Mouse (Mus musculus): ENCODE results near the gene Pak1. TPM values are rescaled to one million over a fixed set of nuclear protein-coding genes. Genes with fewer than 3 reads are reported as not detected.

Gene Pak1
- polyA plus RNA-seq, 1 experiment, result 3.1 TPM

DNA sequence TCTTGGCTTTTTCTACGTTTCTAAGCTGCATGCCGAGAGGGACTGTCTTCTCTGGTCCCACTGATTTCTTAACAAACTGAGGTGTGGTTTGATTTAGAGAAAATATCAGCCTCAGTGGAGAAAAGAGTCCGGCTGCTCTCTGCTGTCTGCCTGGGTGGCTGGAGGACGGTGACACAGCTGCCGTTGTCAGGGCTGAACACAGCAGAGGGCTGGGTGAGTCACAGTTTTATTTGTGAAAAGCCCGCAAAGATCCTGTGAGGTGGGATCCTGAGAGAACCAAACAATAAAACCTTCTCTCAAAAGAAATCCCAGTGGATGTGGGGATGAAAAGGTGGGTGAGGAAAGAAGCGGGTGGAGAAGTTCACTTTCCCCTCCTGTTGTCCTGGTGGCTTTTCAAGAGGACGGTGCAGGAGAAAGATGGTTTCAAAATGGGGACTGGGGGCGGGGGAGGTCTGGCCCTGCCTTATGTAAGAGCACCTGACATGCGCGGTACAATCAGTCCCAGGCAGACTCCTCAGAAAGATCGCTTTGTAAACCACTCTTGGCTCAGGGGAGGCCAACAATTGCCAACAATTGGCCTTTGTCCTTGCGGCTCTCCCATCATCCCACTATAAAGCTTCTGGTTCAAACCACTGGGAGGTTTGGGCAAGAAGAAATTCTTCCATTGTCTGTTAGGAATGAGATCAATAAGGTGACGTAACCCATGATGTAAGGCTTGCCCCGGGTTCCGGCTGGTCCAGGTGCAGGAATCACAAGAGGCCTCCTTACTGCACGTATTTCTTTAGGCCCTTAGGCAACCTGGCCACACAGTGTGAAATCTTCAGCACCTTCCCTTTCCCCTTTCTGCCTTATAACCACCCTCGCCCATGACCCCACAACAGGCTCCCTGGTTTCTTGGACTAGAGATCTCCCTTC is 31.1 kb upstream of the Pak1 start:
- TF ChIP-seq GATA1 (IDR thresholded peaks at IDR 0.05; ENCODE audit: borderline replicate concordance, low read length) (no peak), FLI1 (IDR thresholded peaks at IDR 0.05; ENCODE audit: low read length) (no peak)
- Histone ChIP-seq H3K9me3 (0 out of 2 replicates have a peak, but pooled peaks cover 6% of the 10 kb centered on the region), H3K36me3 (replicated peaks; ENCODE audit: low read length) (no peaks in the 10 kb centered on the region)

DNA sequence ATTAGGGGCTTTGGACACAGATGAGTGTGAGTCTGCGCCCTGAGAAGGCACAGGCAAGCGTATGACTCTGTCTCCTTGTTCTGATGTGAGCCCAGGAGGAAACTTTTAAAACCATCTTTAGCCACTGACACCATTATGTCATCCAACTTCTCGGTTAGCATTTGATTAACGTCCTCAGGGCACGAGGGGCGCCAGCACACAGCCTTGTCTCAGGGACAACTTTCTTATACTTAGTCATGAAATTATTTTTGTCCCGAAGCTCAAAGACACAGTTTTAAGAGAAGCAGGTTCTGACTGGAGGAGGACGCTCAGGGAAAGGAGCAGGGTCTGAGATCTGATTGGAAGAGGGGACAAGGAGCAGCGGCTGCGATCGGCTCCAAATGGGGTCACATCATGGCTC is 23.8 kb upstream of the Pak1 start:
- Histone ChIP-seq H3K9me3 (no peaks in the 10 kb centered on the region), H3K27me3 (replicated peaks) (no peaks in the 10 kb centered on the region), H3K4me1 (peaks cover 30% of the 10 kb centered on the region), H3K36me3 (replicated peaks; ENCODE audit: low read length) (no peaks in the 10 kb centered on the region), H3K4me3 (replicated peaks) (no peak overlapping the region)
- no peak for TF ChIP-seq GATA1 (IDR thresholded peaks at IDR 0.05; ENCODE audit: borderline replicate concordance, low read length)
- TF ChIP-seq FLI1 (IDR thresholded peaks at IDR 0.05; ENCODE audit: low read length), result no peak

More for the DNA sequence above, 31.1 kb upstream of the Pak1 start:
- Histone ChIP-seq H3K4me1 (peaks cover 4% of the 10 kb centered on the region), H3K4me3 (replicated peaks) (no peak overlapping the region), H3K27me3 (replicated peaks) (peaks cover 3% of the 10 kb centered on the region)

DNA sequence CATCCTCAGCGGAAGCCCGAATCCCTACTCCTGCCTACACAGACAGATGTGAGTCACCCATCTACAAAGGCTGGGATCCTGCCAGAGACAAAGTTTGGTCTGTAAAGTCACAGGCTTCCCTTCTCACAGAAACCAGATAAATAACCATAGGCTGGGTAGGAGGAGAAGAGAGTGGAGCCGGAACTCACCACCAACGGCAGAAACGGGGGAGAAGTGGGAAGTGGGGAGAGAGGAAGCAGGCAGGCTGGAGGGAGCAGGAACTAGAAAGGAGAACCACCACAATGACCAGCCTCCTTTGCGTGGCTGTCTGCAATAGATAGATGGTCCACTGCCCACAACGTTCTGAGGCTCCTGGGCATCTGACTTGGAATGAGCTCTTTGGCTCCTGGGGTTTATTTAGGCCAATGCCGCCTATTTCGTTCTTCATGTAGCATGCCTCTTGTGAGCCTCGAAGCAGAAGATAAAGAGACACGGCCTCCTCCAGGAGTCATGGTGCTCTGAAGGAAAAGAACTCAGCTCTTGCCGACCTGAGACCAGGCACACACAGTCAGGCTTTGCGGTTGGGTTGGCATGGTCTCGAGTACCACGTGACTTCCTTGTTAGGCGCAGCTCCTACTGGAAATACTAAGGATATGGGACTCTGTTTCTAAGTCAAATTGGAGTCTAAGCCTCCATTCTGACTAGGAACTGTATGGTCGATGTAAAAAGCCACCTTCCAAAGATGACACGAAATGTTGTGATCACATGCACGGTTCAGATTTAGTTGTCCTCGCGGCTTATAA is 23.0 kb upstream of the Pak1 start:
- H3K27me3 ChIP-seq (replicated peaks), result no peaks in the 10 kb centered on the region
- no peaks in the 10 kb centered on the region for H3K36me3 ChIP-seq (replicated peaks; ENCODE audit: low read length)
- no peak for TF ChIP-seq FLI1 (IDR thresholded peaks at IDR 0.05; ENCODE audit: low read length)
- TF ChIP-seq GATA1 (IDR thresholded peaks at IDR 0.05; ENCODE audit: borderline replicate concordance, low read length), result no peak
- H3K4me1 ChIP-seq, result peaks cover 31% of the 10 kb centered on the region
- H3K4me3 ChIP-seq (replicated peaks), result peak overlapping the region; percentile 73
- H3K9me3 ChIP-seq, result no peaks in the 10 kb centered on the region

DNA sequence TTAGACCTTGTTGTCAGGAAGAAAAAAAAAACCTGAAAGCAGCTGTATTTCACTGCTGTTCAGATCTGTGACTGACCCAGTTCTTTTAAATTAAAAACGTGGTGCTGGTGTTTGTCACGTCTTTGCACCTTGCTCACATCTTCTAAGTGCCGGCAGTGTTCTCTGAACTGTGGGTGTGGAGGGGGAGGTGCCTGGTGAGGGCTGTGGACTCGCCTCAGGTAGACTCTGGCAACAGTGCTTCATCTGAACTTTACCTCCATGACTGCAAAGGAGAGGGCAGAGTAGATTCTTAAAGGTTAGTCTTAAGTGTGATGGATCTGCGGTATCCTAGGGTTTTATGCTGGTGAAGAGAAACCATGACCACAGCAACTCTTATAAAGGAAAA is 22.4 kb upstream of the Pak1 start:
- H3K27me3 ChIP-seq (replicated peaks), result no peaks in the 10 kb centered on the region
- no peak overlapping the region for H3K4me3 ChIP-seq (replicated peaks)
- no peaks in the 10 kb centered on the region for H3K9me3 ChIP-seq
- peaks cover 31% of the 10 kb centered on the region for H3K4me1 ChIP-seq
- no peak for TF ChIP-seq FLI1 (IDR thresholded peaks at IDR 0.05; ENCODE audit: low read length)
- no peak for TF ChIP-seq GATA1 (IDR thresholded peaks at IDR 0.05; ENCODE audit: borderline replicate concordance, low read length)
- no peaks in the 10 kb centered on the region for H3K36me3 ChIP-seq (replicated peaks; ENCODE audit: low read length)

DNA sequence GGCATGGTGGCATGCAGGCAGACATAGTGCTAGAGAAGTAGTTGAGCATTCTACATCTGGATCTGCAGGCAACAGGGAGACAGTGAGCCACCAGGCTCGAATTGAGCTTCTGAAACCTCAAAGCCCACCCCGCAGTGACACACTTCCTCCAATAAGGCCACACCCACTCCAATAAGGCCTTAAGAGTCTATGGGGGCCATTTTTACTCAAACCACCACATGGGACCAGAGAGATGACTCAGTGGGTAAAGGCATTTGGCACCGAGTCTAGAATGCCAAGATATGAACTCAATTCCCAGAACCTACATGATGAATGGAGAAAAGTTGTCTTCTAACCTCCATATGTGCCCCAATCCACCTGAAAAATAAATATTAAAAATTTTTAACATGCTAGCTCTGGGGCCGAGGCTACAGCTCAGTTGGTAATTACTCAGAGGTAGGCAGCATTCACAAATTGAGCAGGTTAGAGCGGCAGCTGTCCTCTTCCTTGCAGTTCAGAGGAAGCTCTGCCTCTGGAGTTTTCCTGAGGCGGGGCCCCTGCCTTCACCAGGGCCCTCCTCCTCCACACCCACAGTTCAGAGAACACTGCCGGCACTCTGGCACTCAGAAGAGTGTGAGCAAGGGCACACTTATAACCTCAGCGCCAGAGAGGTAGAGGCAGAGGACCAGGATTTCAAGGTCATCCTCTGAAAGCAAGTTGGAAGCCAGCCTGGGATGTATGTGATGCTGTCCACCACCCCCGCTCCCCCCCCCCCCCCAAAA is 21.8 kb upstream of the Pak1 start:
- Histone ChIP-seq H3K36me3 (replicated peaks; ENCODE audit: low read length) (no peaks in the 10 kb centered on the region), H3K9me3 (no peaks in the 10 kb centered on the region), H3K27me3 (replicated peaks) (no peaks in the 10 kb centered on the region), H3K4me1 (peaks cover 31% of the 10 kb centered on the region), H3K4me3 (replicated peaks) (no peak overlapping the region)
- TF ChIP-seq FLI1 (IDR thresholded peaks at IDR 0.05; ENCODE audit: low read length) (no peak), GATA1 (IDR thresholded peaks at IDR 0.05; ENCODE audit: borderline replicate concordance, low read length) (no peak)

DNA sequence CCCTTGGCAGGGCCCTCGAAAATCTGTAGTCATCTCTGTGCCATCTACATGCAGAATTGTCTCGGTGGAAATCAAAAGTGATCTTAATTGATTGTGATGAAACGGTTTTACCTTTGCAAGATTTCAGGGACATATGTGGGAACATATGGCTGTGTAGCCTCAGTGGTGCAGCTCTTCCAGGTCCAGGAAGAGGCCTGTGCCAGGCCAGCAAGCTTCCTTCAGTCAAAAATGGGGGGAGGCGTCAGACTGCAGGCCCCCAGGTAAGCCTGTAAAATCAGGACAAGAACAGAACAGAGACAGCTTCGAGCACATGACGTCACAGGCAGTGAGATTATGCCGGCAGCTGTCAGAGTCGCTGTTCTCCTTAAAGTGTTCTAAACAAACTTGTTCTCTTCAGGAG is 20.5 kb upstream of the Pak1 start:
- Histone ChIP-seq H3K27me3 (replicated peaks) (no peaks in the 10 kb centered on the region), H3K4me3 (replicated peaks) (no peak overlapping the region), H3K4me1 (peaks cover 31% of the 10 kb centered on the region), H3K9me3 (no peaks in the 10 kb centered on the region), H3K36me3 (replicated peaks; ENCODE audit: low read length) (no peaks in the 10 kb centered on the region)
- no peak for TF ChIP-seq FLI1 (IDR thresholded peaks at IDR 0.05; ENCODE audit: low read length)

DNA sequence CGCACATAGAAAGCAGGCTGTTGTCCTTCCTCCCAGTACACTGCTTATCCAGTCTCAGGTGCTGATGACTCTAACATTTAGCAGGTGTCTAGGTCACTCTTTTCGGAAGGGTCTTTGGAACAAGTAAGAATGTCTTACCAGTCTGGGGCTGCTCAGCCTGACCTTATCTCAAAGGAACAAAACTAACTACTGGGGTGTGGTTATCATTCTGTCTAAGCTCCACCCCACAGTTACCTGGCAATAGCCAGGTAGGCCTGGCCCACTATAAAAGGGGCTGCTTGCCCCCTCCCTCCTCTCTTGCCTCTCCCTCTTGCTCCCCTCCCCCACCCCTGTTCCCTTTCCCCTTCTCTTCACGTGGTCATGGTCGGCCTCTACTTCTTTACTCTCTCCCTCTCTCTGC is 19.3 kb upstream of the Pak1 start:
- peaks cover 2% of the 10 kb centered on the region for H3K27me3 ChIP-seq (replicated peaks)
- no peaks in the 10 kb centered on the region for H3K36me3 ChIP-seq (replicated peaks; ENCODE audit: low read length)
- H3K4me1 ChIP-seq, result peaks cover 31% of the 10 kb centered on the region
- H3K9me3 ChIP-seq, result no peaks in the 10 kb centered on the region
- no peak for TF ChIP-seq GATA1 (IDR thresholded peaks at IDR 0.05; ENCODE audit: borderline replicate concordance, low read length)
- H3K4me3 ChIP-seq (replicated peaks), result no peak overlapping the region

DNA sequence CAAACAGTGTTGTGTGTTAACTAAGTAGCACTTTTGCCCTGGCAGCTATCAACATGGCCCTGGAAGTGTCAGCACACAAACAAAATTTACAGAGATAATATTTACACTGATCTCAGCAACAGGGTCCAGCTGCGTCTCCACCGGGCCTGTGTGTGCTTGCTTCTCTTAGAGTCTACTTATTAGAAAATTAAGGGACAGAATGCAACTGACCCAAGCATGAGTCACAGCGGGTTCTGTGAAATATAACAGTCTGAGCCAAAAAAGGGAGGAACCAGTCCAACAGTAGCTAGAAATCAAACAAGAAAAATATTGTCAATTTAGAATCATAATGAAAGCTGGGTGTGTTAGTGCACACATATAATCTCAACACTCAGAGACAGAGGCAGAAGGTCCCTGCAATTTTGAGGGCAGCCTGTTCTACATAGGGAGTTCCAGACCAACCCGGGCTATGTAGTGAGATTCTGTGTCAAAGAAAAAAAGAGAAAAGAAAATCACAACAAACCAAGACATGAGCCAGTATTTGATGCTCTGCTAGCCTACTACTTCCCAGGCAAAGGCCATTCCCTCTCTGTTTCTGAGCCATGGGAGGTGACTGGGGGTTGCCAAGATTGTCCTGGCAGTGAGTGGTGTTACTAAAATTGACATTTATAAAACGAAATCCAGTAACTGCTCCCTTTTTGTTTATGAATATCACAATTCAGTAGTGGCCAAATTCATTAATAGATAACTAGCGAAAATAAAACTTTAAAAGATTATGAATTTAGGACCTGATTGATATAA is 17.3 kb upstream of the Pak1 start:
- Histone ChIP-seq H3K27me3 (replicated peaks) (peaks cover 2% of the 10 kb centered on the region), H3K4me3 (replicated peaks) (no peak overlapping the region), H3K4me1 (peaks cover 13% of the 10 kb centered on the region), H3K36me3 (replicated peaks; ENCODE audit: low read length) (no peaks in the 10 kb centered on the region), H3K9me3 (no peaks in the 10 kb centered on the region)
- TF ChIP-seq GATA1 (IDR thresholded peaks at IDR 0.05; ENCODE audit: borderline replicate concordance, low read length) (no peak), FLI1 (IDR thresholded peaks at IDR 0.05; ENCODE audit: low read length) (no peak)

DNA sequence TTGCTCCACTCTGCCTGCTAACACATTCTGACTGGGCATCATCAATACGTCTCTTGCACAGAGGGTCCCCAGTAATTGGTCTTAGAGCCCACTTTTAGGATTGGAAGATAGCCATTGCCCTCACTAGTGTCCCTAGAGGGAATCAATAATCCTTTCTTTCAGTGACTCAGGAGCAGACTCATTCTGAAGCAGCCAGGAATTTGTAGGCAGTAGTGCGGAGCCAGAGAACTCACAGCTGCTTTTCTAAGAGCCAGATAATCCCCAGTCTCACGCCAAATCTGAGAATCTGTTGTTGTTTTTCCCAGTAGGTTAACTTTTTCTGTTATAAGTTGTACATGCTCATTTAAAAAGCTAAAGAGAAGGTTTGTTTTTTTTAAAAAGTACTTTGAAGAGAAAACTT is 13.0 kb upstream of the Pak1 start:
- Histone ChIP-seq H3K4me3 (replicated peaks) (no peak overlapping the region), H3K9me3 (peaks cover 19% of the 10 kb centered on the region), H3K27me3 (replicated peaks) (peaks cover 2% of the 10 kb centered on the region), H3K36me3 (replicated peaks; ENCODE audit: low read length) (no peaks in the 10 kb centered on the region), H3K4me1 (peaks cover 4% of the 10 kb centered on the region; the same call in 1 of the 2 replicates)
- TF ChIP-seq FLI1 (IDR thresholded peaks at IDR 0.05; ENCODE audit: low read length) (no peak), GATA1 (IDR thresholded peaks at IDR 0.05; ENCODE audit: borderline replicate concordance, low read length) (no peak)
